Mouse (Mus musculus) thymus, adult 18-20 months (tissue): ENCODE measurements around the gene Nudt3.

Experiments
- DNase-seq, 2 experiments: peaks; one replicate each; pipeline ENCODE4 v3.0.0; 2022; ENCODE audit warnings: mixed read lengths in 2 of 2

Nudt3 gene

DNA sequence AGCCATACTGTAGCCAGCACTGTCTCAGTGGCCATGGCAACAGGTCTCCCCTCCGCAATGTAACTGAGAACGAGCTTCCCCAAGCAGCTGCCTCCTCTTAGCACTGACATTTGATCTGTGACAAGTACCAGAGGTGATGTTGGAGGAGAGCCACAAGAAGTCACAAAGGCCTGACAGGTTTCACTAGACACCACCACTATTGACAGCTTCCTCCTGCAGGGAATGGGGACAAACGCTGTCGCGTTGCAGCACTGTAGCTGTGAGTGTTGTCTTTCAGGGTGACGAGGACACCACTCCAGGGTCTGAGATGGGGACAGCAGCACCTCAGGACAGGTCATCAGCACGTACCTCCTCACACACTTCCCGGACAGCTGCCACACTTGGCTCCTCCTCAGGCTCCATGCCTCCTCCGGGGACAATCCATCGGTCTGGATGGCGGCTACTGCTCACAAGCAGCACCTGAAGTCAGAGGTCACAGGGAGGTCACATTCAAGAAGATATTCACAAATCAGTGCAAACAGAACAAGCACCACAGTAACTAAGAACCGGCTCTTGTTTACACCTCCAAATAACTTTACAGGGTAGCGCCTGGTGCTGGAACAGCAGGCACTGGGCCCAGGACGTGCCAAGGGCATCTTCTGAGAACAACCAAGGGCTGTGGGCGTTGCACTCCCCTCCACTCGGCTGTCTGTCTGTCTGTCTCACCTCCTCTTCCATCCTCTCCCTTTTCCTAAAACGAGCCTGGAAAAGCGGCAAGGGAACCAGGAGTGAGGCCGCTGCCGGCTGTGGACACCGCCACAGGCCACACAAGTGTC lies 26.7 kb downstream of the Nudt3 start:
- DNase-seq: no peak

DNA sequence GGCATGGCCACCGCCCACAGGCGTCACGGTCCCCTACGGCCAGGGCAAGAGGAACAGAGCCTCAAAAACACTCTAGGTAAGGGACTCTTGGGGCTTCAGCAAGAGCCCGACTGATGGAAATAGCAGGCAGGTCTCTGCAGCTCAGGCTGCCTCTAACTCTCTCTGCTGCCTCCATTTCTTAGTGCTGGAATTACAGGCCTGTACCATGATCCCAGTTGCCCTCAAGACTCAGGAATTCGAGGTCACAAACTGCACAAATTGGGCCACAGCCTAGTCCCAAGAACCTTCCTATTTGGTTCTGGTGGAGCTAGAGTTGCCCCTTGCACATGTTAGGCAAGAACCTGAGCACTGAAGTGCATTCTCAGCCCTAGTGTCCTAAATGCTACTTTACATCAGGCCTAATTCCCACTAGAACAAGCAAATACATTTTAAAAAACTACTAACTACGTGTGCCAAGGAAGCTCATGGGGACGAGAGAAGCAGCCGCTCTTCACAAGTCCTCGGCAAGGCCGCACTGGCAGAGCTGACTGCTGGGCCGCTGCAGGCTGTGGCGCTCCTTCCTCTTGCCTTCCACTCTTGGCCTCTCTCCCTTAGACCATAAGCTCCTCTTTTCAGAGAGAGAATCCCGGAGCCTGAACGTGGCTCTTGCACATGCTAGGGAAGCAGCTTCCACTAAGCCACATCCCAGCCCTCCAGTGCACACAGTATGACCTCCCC lies 27.5 kb downstream of the Nudt3 start:
- no peak for DNase-seq

DNA sequence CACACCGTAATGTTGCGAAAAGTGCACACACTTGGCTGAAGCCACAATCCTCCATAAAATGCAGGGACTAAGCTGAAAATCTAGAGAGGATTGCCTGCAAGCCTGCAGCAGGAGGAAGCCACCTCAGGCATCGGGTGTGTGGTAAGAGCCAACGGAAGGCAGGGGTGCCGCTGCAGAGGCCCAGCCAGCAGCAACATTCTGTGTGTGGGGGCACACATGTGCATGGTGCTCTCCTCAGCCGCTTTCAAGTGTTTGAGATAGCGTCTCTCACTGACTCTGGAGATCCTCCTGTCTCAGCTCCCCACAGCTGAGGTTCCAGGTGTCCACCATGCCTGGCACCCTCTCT lies 30.8 kb downstream of the Nudt3 start:
- no peak for DNase-seq

DNA sequence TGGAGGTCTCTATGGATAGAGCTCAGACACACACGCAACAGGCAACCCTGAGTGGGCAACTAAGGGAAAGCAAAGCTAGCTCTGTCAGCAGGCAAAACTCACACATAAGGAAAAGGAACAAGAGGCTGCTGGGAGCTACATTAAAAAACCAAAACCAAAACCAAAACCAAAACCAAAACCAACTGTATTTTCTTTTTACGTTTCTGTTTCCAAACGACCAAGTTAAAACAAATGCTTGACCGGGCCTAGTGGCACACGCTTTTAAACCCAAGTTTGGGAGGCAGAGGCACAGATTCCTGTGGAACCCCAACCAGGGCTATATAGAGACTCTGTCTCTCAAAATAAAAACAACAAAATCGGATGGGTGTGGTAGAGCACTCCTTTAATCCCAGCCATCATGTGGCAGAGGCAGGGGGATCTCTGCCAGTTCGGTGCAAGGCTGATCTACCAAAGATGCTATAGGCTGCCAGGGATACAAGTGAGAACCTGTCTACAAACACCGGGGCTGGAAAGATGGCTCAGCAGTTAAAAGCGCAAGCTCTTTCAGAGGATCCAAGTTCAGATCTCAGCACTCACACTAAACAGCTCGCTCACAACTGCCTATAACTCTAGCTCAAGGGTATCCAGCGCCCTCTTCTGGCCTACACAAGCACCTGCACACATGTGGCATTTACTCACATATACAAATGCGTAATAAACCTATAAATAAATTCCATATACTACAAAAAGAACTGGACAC lies 31.3 kb downstream of the Nudt3 start:
- DNase-seq: no peak

DNA sequence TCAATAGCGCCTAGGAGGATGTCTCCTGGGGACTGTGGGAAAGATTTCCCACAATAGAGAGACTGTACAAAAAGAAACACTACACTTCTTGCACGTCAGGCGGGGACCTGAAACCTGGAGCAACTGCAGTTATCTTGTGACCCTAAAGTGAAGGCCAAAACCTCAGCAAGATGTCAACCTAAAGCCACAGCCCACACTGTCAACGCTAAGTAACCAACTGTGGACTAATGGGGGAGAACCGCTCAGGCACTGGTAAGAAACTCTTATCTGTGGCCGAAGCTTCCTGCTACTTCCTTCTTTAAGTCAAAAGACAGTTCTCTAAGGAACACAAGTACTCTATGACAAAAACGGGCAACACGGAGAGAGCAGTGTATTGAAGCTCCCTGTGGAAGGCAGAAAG lies 35.1 kb downstream of the Nudt3 start:
- no peak for DNase-seq

DNA sequence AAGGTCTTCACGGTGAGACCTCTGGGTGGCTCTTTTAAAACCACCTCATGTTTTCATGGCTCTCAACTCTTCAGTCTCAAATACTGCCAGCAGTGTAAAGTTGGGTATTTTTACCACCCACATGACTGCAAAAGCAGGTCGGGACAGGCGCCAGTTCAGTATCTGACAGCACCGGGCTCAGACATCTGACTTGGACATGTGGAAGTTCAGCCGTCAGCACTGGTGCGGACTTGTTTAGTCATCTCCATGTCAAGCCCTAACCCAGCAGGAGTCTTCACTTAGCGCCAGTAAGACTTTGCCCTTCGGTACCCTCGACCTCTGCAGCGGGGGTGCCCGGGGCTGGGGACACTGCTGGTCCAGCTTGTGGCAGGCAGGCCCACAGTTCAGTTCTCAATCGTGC lies 36.0 kb downstream of the Nudt3 start:
- no peak for DNase-seq

DNA sequence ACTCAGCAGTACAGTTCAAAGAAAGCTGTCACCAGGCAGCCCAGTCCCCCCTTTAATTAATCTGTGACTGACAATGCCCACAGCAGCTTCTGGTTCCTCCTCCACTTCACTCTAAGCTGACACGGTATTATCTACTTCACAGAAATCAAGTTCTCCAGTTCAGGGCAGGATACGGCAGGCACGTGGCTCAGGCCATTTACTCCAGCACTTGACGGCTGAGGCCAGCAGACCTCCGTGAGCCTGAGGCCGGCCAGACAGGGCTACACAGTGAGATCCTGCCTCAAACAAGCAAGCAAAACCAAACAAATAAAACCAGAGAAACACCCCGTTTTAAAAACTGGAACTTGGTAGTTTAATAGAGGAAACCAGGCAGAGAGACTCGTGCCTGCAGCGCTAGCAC lies 36.6 kb downstream of the Nudt3 start:
- DNase-seq: no peak

DNA sequence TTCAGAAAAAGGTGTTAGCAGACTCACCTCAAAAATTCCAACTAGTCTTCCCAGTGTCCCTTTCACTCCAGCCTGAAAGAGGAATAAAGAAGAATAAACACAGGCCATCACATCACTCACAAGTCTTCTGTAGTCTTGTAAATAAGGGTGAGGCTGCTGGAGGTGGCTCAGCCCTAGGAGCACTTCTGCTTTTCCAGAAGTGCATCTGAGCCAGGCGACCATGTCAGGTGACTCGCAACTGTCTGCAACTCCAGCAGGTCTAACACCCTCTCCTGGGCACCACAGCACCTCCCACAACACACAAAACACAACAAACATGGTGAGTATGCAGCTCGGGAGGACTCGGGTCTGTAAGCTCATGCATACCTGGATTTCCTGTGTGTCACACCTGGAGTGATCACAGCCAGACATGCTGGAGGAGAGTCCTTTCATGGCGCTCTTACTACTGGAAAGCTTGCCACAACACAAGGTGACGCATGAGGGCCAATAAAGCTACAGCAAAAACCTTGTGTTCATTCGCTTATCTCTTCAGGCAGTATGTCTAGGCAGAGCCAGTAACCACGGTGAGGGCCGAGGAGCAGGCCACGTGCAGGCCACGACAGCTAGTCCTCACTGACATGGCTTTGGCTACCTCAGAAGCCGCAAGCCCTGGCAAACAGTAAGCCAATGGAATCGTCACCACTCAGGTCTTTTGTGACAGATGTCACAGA lies 40.0 kb downstream of the Nudt3 start:
- no peak for DNase-seq

DNA sequence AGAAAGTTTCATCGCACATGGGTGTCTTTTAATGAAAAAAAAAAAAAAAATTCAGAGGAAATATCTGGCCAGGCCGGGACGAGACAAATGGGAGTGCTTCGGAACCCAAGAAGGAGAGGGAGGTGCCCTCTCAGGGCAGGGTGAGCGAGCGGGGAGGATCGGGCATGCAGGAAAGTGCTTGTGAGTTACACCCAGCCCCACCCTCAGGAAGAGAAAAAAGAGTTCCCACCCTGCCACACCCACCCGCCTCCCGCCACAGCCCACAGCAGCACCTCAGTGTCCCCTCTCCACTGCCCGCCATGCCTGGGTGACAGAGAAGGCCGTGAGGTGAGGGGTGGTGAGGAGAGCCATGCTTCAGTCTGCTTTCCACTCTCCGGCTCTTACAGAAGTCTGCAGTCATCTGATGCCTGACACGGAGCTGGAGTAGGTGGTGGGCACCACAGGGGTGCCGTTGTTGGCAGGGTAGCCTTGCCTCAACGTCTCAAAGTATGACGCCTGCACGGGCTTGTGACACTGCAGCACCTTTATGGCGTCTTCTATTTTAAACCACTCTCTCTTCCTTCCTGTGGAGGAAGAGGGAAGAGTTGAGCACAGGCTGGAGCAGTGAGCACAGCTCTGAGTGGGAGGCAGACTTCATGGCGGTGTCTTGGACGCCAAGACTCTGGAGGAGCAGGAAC lies 42.8 kb downstream of the Nudt3 start:
- no peak for DNase-seq

DNA sequence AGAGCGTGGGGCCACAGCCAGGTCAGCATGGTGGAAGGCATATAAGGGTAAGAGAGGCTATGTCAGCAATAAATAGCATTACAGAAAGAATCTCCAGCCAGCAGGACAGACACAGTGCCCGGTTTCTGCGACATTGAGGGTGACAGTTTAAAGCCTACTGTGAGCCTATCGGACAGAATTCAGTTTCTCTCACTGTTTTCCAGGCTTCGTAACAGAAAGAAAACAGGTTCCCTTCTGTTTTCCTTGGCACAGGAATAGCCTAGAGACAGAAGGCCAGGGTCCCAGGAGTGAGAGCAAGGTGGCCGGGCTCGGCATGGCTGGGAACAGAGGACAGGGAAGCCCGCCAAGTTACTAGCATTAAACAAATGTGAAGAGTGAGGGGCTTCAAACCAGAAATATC lies 43.5 kb downstream of the Nudt3 start:
- no peak for DNase-seq

DNA sequence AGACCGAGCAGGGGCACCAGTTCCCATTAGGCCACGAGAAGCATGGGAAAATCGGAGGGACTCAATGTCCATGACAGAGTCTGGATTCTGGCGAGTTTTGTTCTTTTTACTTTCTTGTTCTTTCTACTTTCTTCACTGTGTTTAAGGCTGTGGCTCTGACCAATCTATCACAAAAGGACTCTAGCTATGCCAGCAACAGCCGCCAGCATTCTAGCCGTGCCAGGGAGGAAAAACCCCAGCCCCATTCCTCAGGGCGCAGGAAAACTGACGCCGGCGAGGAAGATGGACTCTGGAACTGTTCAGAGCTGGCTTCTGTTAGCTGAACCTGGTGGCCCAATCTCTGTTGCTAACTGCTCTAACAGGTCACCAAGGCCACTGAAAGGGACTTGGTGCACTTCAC lies 44.8 kb downstream of the Nudt3 start:
- no peak for DNase-seq

DNA sequence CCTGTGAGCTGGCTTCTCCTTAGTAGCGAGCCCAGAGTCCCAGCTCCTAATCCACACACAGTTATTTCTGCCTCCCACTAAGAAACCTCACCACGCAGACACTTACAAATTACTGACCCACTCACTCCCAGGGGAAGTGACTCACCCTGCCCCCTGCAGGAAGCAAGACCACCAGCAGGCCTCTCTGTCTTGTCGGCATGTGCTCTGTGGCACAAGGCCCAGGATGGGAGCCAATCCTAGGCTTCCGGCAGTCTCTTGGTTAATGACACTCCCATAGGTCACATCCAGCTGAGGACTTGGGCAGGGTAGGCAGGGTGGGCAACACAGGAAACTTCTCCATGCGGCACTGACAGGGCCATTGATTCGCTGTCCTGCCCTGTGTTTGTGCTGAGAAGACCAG lies 45.8 kb downstream of the Nudt3 start:
- DNase-seq: no peak

DNA sequence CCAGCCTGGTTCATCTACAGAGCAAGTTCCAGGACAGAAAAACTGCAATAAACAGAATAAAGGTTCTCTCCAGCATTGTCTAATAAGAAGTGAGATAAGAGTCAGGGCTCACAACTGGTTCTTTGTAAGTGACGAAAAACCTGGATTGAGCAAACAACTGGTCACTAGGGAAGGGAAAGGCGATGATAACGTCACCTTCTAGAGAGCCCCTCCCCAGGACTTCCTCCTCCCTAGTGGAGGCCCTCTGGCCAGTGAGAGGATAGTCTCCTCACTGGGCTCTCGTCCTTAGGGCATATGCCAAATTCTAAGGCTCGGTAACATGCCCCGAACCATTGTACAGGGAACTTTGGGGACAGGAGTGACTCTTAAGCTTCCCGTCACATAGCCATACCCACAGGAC lies 47.2 kb downstream of the Nudt3 start:
- no peak for DNase-seq

DNA sequence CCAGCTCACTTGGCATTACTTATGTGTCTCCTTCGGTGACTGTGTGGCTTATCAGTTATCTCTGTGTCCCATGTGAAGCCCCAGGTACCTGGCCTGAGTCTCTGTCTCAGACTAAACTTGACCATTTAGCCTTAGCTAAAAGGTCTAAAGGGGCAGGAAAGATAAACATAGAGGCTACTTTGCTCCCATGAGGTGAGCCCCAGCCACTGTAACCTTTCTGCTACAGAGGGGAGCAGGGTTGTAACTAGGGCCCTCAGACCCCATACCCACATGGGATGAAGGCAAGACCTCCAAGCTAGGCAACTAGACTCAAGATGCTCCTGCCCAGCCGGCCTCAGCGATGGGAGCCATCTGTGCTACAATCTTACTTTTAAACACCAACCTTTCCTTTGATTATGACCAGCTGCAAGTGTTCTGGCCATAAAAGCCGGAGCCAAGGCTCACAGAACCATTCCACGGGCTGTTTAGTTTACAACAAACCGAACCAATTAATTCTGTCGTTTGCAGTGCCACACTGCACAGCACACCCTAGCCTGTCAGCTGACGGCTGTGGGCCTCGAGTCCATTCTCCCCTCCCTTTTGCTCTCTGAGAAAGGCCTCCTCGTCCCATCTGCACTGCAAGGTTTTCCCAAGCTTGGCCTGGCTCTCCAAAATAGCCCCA lies 48.0 kb downstream of the Nudt3 start:
- no peak for DNase-seq

DNA sequence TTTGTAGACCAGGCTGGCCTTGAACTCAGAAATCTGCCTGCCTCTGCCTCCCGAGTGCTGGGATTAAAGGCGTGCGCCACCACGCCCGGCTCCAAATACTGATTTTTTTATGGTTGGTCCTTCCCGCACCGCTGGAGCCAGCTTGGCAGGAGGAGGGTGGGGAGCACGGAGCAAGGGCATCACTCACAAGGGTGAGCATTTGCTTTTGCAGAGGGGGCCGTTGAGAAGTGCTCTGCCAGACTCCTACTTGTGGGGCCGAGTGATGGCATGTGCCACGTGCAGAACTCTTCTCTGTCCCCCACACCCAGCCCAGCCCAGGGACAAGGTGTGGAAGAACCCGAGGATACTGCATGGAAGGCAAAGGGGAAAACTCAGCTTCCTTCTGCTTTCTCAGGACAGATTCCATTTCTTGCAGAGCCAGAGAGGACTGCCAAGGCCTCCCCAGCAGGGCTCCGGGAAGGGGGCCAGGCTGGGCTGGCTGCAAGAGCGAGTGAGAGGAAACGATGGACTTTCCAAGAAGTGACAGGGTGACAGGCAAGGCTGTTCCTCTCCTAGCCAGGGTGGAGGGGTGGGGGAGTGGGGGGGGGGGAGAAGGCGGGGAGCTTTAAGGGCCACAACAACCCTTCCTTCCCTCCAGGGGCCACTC lies 48.7 kb downstream of the Nudt3 start:
- no peak for DNase-seq

DNA sequence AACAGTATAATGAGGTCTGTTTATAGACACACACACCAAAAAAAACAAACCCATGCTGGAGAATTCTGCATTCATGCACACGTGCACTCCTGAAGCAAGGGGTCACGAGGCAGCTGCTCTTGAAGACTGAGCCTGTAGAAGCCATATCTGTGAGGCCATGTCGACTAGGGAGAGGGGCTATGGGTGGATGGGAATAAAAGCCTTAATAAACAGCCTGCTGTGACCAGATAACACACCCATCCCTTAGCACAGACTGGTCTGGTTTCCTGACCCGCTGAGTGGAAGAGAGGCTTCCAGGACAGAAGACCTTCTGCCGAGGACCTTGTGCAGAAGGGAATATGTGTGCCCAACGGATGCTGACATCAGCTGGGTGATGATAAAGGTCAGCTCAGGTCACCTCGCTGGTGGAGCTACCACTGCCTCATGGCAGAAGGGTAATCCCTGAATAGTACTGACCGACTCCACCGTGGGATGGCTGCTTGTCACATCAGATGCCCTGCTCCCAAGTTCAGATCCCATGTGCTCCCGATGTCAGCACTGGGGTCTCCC lies 49.4 kb downstream of the Nudt3 start:
- DNase-seq: no peak

DNA sequence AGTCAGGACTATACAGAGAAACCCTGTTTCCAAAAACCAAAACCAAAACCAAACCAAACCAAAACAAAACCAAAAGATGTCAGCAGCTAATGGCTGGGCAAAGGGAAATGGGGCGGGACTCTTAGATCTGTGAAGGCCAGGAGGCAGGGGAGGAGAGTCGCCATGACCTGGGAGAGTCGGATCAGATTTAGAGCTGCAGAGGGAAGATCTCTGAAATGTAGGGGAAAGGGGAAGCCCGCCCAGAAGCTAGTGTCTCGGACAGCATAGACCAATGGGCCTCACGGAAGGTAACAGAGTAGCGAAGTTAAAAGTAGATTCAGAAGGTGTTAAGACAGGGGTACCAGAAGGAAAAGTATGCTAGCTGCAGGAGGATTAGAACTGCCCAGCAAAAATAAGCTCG lies 52.0 kb downstream of the Nudt3 start:
- no peak for DNase-seq

DNA sequence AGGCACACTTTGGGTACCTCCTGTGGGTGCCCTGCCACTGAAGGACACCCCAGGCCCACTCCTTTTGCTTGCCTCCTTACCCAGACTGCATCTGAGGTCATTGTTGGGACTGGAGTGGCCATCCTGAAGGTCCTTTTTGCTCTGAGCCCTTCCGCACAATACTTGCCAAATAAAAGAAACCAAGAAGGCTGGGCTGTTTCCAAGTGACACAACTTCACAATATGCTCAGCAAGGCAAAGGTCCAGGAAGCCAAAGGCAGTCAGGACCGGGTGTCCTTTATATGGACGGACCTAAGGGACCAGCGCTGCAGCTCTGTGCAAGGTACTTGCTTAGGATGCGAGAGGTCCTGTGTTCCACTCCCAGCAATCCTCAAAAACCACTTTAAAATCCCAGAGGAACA lies 55.1 kb downstream of the Nudt3 start:
- no peak for DNase-seq

DNA sequence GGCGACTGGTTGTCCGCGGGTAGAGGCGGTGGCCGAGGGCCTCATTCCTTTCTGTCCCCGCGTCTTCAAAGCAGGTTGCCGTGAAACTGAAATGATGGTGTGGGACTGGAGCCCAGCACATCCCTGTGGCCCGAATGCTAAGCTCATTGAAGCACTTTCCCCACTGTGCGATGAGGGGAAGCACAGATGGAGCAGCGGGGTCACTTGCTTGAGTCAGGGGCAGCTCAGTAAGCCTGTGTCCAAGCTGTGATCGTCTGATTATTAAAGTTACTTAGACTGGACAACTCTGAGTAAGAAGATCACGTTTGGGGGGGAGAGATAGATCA lies 57.4 kb downstream of the Nudt3 start:
- DNase-seq: no peak

DNA sequence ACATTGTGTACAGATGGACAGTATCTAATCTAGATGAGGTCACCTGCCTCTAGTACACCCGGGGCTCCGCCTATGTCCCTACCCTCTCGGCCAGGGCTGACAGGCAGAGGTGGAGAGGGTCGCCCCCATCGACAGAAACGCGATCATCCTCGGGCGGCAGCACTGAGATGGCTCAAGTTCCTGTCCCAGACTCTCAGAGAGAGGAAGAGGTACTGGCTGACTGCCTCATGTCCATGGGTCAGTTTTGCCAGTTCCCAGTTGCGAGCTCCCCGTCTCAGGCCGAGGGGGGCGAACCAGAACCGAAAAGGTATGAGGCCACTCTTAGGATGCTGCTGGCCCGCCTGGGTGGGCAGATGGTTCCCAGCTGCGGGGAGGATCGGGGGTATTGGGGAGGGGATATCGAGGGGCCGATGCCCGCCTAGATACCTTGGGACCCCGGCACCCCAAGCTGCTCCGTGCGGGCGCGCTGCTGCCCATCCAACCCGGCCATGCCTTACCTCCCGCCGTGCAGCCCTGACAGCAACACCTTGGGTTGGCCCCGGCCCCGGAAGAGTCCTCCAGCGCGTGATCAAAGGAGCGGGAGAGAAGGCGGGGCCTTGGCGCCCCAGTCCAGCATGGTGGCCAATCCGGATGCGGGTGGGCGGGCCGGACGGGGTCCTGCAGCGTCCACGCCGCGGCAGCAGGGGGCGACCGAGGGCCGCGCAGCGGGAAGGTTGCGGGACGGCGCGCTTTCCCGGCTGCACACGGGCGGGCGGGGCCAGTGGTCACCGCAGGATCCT lies 57.9 kb downstream of the Nudt3 start, which contains the start of gene AI413582:
Gene AI413582, minus strand, starts transcription at position 594 of the 779 bp plus-strand sequence.
- peak; percentile 91 to 94 for DNase-seq
